Mouse (Mus musculus) liver, adult 2 months (tissue): ENCODE measurements around the gene Pak1.

Source experiments
- CTCF ChIP-seq: fragments of 200-500 bp; IDR thresholded peaks from 2 replicates; pipeline ENCODE4 v1.5.1; 2011; ENCODE audit warnings: low read depth, low read length, control low read depth
- POLR2A ChIP-seq: fragments of 200-500 bp; IDR thresholded peaks from 2 replicates; pipeline ENCODE4 v1.6.1; 2011; ENCODE audit warnings: low read length, control low read depth; ENCODE audit not compliant: insufficient read depth; ENCODE audit errors: extremely low read depth

GRCm38 (mm10) chr7:97850331-97850730 is 62.0 kb downstream of the Pak1 start:
- TF ChIP-seq CTCF = no peak
- TF ChIP-seq POLR2A = no peak
